Mouse (Mus musculus) heart, adult 2 months (tissue): ENCODE data around the gene 1700028P14Rik.

Source experiments
- CTCF ChIP-seq: fragments of 200-600 bp; IDR thresholded peaks from 2 replicates; pipeline ENCODE4 v1.8.1; 2022; ENCODE audit warnings: antibody characterized with exemption, mild to moderate bottlenecking, moderate library complexity
- EP300 ChIP-seq: fragments of 200-500 bp; IDR thresholded peaks from 2 replicates; pipeline ENCODE4 v1.6.1; 2011; ENCODE audit warnings: low read depth, low read length, control low read depth; ENCODE audit not compliant: insufficient read depth
- POLR2A ChIP-seq: fragments of 200-500 bp; IDR thresholded peaks from 2 replicates; pipeline ENCODE4 v1.6.1; 2011; ENCODE audit warnings: mild to moderate bottlenecking, low read depth, low read length, control low read depth; ENCODE audit not compliant: insufficient read depth

DNA sequence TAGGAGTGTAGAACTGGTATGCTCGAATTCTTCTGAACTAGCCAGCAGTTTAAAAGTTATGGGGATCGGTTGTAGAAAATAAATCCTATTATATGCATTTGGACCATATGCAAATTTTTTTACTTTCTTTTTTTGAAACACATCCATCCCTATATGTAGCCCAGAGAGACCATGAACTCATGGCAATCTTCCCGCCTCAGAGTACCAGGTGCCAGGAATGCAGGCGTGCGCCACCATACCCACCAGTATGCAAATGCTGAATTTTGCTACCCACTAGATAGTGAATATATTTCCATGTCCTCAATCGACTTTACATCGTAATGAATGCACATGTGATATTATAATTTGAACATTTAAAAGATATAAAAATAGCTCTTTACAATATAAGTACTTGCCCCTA, 5.3 kb downstream of the 1700028P14Rik start:
- TF ChIP-seq CTCF (no peak), POLR2A (no peak), EP300 (no peak)
